Mouse (Mus musculus): Measurements from ENCODE around the gene Lpcat4.

The Lpcat4 gene

GRCm38 (mm10) chr2:112239212-112239934 is at the start of gene Lpcat4:
Lpcat4 (plus strand) TSS chr2:112239468.
- peak; percentile 92 to 95 for DNase-seq (ENCODE audit: low spot score in 2 of 2)

GRCm38 (mm10) chr2:112196859-112197258 is 42.4 kb upstream of the Lpcat4 start:
- peak; percentile 62 to 67 for DNase-seq (ENCODE audit: low spot score in 2 of 2)

GRCm38 (mm10) chr2:112203056-112203455 is 36.2 kb upstream of the Lpcat4 start:
- DNase-seq (ENCODE audit: low spot score in 2 of 2): no peak

- DNase-seq (ENCODE audit: low spot score in 2 of 2): peak; percentile 88 to 91
Measured at GRCm38 (mm10) chr2:112210142-112210541, 29.1 kb upstream of the Lpcat4 start.

- DNase-seq (ENCODE audit: low spot score in 2 of 2): no peak
Measured at GRCm38 (mm10) chr2:112210699-112211098, 28.6 kb upstream of the Lpcat4 start.

- DNase-seq (ENCODE audit: low spot score in 2 of 2): no peak
Measured at GRCm38 (mm10) chr2:112215977-112216376, 23.3 kb upstream of the Lpcat4 start.

GRCm38 (mm10) chr2:112217614-112218013 is 21.7 kb upstream of the Lpcat4 start:
- DNase-seq (ENCODE audit: low spot score in 2 of 2): no peak

GRCm38 (mm10) chr2:112220880-112221279 is 18.4 kb upstream of the Lpcat4 start:
- no peak for DNase-seq (ENCODE audit: low spot score in 2 of 2)

GRCm38 (mm10) chr2:112222607-112223006 is 16.7 kb upstream of the Lpcat4 start:
- DNase-seq (ENCODE audit: low spot score in 2 of 2): no peak

- DNase-seq (ENCODE audit: low spot score in 2 of 2): peak in 1 of 2 experiments; percentile 29
Measured at GRCm38 (mm10) chr2:112224356-112224755, 14.9 kb upstream of the Lpcat4 start.

GRCm38 (mm10) chr2:112232623-112233022 is 6.6 kb upstream of the Lpcat4 start:
- DNase-seq (ENCODE audit: low spot score in 2 of 2): no peak

GRCm38 (mm10) chr2:112236620-112237019 is 2.6 kb upstream of the Lpcat4 start:
- no peak for DNase-seq (ENCODE audit: low spot score in 2 of 2)

- no peak for DNase-seq (ENCODE audit: low spot score in 2 of 2)
Measured at GRCm38 (mm10) chr2:112238006-112238405, 1.3 kb upstream of the Lpcat4 start.

GRCm38 (mm10) chr2:112239935-112240721 is 860 bp downstream of the Lpcat4 start:
- DNase-seq (ENCODE audit: low spot score in 2 of 2): peak; percentile 59 to 70

GRCm38 (mm10) chr2:112241787-112242186 is 2.5 kb downstream of the Lpcat4 start:
- DNase-seq (ENCODE audit: low spot score in 2 of 2): no peak

- no peak for DNase-seq (ENCODE audit: low spot score in 2 of 2)
Measured at GRCm38 (mm10) chr2:112245307-112245706, 6.0 kb downstream of the Lpcat4 start.

GRCm38 (mm10) chr2:112246193-112246592 is 6.9 kb downstream of the Lpcat4 start:
- DNase-seq (ENCODE audit: low spot score in 2 of 2): no peak

GRCm38 (mm10) chr2:112247323-112247722 is 8.1 kb downstream of the Lpcat4 start:
- DNase-seq (ENCODE audit: low spot score in 2 of 2): no peak

- DNase-seq (ENCODE audit: low spot score in 2 of 2): no peak
Measured at GRCm38 (mm10) chr2:112249780-112250453, 10.6 kb downstream of the Lpcat4 start.

GRCm38 (mm10) chr2:112254675-112255515 is 15.6 kb downstream of the Lpcat4 start:
- DNase-seq (ENCODE audit: low spot score in 2 of 2): no peak

GRCm38 (mm10) chr2:112259241-112259962 is 20.1 kb downstream of the Lpcat4 start, which contains the start of gene Nutm1:
Nutm1 (minus strand) TSS chr2:112259291.
- DNase-seq (ENCODE audit: low spot score in 2 of 2): no peak

Data from right cerebral cortex, postnatal 10 days (tissue).